Mouse (Mus musculus) ES-E14 (cell line): Measurements from ENCODE around the gene Foxp1. TPM values are rescaled to one million over a fixed set of nuclear protein-coding genes. Genes with fewer than 3 reads are reported as not detected.

Experiments used
- DNase-seq: peaks from one replicate; pipeline ENCODE4 v3.0.0-alpha.2; 2013; ENCODE audit warnings: low read depth, low spot score
- H3K27ac ChIP-seq: 2 replicates; pipeline ENCODE4 v1.5.1; 2012; ENCODE audit warnings: low read depth, mild to moderate bottlenecking, low read length, moderate library complexity, mixed read lengths; ENCODE audit not compliant: poor library complexity, insufficient read depth, severe bottlenecking
- H3K36me3 ChIP-seq: 2 replicates; pipeline ENCODE4 v1.6.1; 2012; ENCODE audit warnings: mild to moderate bottlenecking, low read length, moderate library complexity, mixed read lengths; ENCODE audit not compliant: control insufficient read depth, poor library complexity, insufficient read depth, severe bottlenecking
- H3K4me1 ChIP-seq, 2 experiments: fragments of 150-350 bp in 1 of 2; sonication (generic) in 1 of 2; 2 replicates each; pipeline ENCODE4 v1.6.1; 2012; ENCODE audit warnings: low read length in 2 of 2, mild to moderate bottlenecking in 1 of 2, mixed read lengths in 1 of 2; ENCODE audit not compliant: control insufficient read depth in 2 of 2, insufficient read depth in 2 of 2, poor library complexity in 1 of 2
- H3K4me3 ChIP-seq, 2 experiments: fragments of 150-350 bp in 1 of 2; sonication (generic) in 1 of 2; 2 replicates each; pipeline ENCODE4 v1.5.1; 2012; ENCODE audit warnings: low read length in 2 of 2, low read depth in 1 of 2, mild to moderate bottlenecking in 1 of 2, mixed read lengths in 1 of 2; ENCODE audit not compliant: insufficient read depth in 1 of 2, poor library complexity in 1 of 2, severe bottlenecking in 1 of 2
- H3K9ac ChIP-seq: 2 replicates; pipeline ENCODE4 v1.6.1; 2012; ENCODE audit warnings: low read depth, mild to moderate bottlenecking, low read length, mixed read lengths; ENCODE audit not compliant: poor library complexity, insufficient read depth, severe bottlenecking
- H3K9me3 ChIP-seq: fragments of 150-350 bp; sonication (generic); 2 replicates; pipeline ENCODE4 v1.6.1; 2012; ENCODE audit warnings: low read depth, mild to moderate bottlenecking, low read length; ENCODE audit not compliant: control insufficient read depth, insufficient read depth
- CHD2 ChIP-seq: IDR thresholded peaks from 2 replicates; pipeline ENCODE4 v1.6.1; 2014; ENCODE audit warnings: mild to moderate bottlenecking, low read depth, low read length, inconsistent platforms
- HCFC1 ChIP-seq: IDR thresholded peaks from 2 replicates; pipeline ENCODE4 v1.6.1; 2012; ENCODE audit warnings: low read length, inconsistent platforms, borderline replicate concordance; ENCODE audit not compliant: insufficient read depth
- MAFK ChIP-seq: IDR thresholded peaks from 2 replicates; pipeline ENCODE4 v1.6.1; 2014; ENCODE audit warnings: mild to moderate bottlenecking, low read depth, low read length, inconsistent platforms; ENCODE audit not compliant: insufficient read depth
- ZC3H11A ChIP-seq: IDR thresholded peaks from 2 replicates; pipeline ENCODE4 v1.6.1; 2012; ENCODE audit warnings: low read depth, mild to moderate bottlenecking, inconsistent platforms, low read length, borderline replicate concordance
- ZNF384 ChIP-seq: IDR thresholded peaks from 2 replicates; pipeline ENCODE4 v1.6.1; 2012; ENCODE audit warnings: low read depth, low read length, inconsistent platforms
- in situ Hi-C, 2 experiments: fragments of 600-800 bp; cut with MboI; formaldehyde crosslinking; loops; one replicate each; pipeline ENCODE4 v1.15.1; 2025; ENCODE audit warnings: low sequenced_read_pairs in 2 of 2, inconsistent platforms in 1 of 2; ENCODE audit not compliant: unreplicated experiment in 2 of 2
- total RNA-seq: library from RNA; depleted of rRNA; stranded (reverse); fragments of 300-350 nt; gene quantifications from 2 replicates; pipeline ENCODE4 v1.2.3, GENCODE M21; 2012

The Foxp1 gene
- total RNA-seq, 1 experiment = 70.0 TPM

DNA sequence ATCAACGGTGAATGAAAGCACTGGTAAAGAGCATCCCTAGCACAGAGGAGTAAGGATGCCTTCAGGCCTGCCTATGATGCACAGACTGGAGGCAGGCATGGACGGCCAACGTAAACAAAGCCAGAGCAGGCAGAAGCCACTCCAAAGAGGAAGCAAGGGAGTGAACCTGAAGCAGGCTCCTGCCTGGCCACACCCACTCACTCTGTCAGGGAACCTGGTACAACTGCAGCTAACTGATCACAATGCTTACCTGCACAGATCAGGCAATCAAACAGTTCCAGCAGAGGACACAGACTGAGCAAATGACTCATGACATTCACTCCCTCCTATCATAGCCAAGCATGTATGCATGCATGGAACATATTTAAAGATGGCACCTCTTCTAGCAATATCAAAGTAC, 237.5 kb downstream of the Foxp1 start:
- Histone ChIP-seq H3K4me1 (no peaks in the 10 kb centered on the region), H3K9ac (no peak overlapping the region), H3K36me3 (no peaks in the 10 kb centered on the region), H3K9me3 (no peaks in the 10 kb centered on the region), H3K4me3 (no peak overlapping the region), H3K27ac (no peak overlapping the region)
- DNase-seq = no peak
- no peak for TF ChIP-seq HCFC1
- no peak for TF ChIP-seq CHD2
- TF ChIP-seq ZNF384 = no peak
- TF ChIP-seq ZC3H11A = no peak
- TF ChIP-seq MAFK = no peak
- in situ Hi-C loops = no loop called here

DNA sequence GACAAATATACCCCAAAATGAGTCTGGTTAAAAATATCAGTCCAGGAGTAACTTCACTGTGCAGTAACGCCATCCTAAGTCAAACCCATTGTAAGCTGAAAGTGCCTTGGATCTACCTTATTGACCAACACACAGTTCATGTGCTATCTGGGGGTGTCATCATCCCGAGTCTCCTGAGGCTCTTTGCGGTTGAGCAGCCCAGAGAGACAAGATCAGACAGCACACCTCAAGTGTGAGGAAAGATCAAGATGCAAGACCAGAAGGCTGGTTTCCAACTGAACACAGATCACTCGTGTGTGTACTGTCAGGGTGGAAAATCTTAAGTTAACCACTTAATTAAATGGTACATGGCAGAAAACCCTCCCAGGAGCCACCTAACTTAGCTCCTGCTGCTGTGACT, 238.5 kb downstream of the Foxp1 start:
- no peaks in the 10 kb centered on the region for H3K36me3 ChIP-seq
- TF ChIP-seq ZNF384 = no peak
- TF ChIP-seq HCFC1 = no peak
- no peak for TF ChIP-seq ZC3H11A
- TF ChIP-seq MAFK = no peak
- no peak for TF ChIP-seq CHD2
- no peak overlapping the region for H3K9ac ChIP-seq
- DNase-seq = no peak
- H3K27ac ChIP-seq = no peak overlapping the region
- in situ Hi-C loops = no loop called here
- H3K4me1 ChIP-seq = no peaks in the 10 kb centered on the region
- no peak overlapping the region for H3K4me3 ChIP-seq
- no peaks in the 10 kb centered on the region for H3K9me3 ChIP-seq

DNA sequence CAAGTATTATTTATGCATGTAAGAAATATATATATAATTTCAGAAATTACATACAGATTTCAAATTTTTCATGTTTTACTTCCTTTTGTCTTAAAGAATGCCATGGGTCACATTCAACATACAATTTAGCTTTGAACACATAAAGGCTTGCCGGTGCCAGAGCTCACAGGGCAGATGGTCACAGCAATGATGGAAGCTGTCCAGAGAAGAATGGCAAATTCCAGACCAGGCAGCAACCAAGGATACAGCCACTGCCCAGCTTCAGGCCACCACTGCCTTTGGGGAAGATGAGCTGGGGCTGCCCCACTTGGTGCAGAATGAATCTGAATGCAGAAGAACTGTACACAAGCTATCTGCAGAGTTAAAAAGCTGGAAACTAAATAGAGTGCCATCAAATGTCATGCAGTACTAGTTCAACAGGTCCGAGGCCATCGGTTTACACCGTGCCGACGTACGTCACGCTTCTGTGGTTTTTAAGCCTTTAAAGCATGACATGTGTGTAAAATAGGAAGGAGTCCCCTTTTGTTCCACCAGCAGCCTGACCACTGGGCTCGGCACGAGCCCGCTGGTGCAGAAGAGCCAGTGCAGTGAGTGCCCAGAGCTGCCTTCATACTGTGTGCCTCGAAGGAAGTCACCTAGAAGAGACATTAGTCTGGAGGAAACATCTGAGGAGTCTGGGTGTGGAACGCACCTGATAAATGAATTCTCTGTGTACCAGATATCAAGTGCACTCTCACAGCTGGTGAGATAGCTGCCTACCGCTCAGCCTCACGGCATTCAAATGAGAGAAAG, 239.5 kb downstream of the Foxp1 start:
- in situ Hi-C loops = no loop called here
- Histone ChIP-seq H3K4me1 (no peaks in the 10 kb centered on the region), H3K36me3 (no peaks in the 10 kb centered on the region), H3K9me3 (no peaks in the 10 kb centered on the region), H3K9ac (no peak overlapping the region), H3K4me3 (no peak overlapping the region), H3K27ac (no peak overlapping the region)
- no peak for DNase-seq
- TF ChIP-seq HCFC1 = no peak
- TF ChIP-seq MAFK = no peak
- TF ChIP-seq ZC3H11A = no peak
- no peak for TF ChIP-seq ZNF384
- TF ChIP-seq CHD2 = no peak

DNA sequence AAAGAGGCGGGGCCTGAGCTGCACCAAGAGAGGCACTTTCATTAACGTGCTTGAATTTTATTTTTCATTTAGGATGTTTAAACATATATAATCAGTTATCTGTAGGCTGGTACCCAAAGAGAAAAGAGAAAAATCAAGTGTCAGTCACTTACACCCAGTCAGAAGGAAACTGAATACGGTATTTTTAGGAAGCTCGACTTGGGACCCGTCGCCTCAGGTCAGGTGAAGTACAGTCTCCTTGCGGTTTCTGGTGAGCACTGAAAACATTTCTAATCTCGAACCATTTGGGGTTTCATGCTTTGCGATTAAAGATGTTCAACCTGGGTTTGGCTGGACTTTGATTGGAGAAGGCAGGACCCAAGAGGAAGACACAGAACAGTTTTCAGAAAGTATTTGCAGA, 241.1 kb downstream of the Foxp1 start:
- no peak for TF ChIP-seq MAFK
- no peak for TF ChIP-seq CHD2
- TF ChIP-seq ZNF384 = no peak
- no peak for TF ChIP-seq ZC3H11A
- TF ChIP-seq HCFC1 = no peak
- in situ Hi-C loops = no loop called here
- Histone ChIP-seq H3K9me3 (no peaks in the 10 kb centered on the region), H3K4me3 (no peak overlapping the region), H3K4me1 (no peaks in the 10 kb centered on the region), H3K36me3 (no peaks in the 10 kb centered on the region), H3K27ac (no peak overlapping the region), H3K9ac (no peak overlapping the region)
- DNase-seq = no peak
